Mouse (Mus musculus): ENCODE measurements around the gene Mbtd1. TPM values are rescaled to one million over a fixed set of nuclear protein-coding genes. Genes with fewer than 3 reads are reported as not detected.
A peak's percentile ranks its signal among the peaks of the same experiment; 100 is the strongest.

The Mbtd1 gene
- total RNA-seq, 2 experiments from 2014 or later = 25.4 to 48.3 TPM

DNA sequence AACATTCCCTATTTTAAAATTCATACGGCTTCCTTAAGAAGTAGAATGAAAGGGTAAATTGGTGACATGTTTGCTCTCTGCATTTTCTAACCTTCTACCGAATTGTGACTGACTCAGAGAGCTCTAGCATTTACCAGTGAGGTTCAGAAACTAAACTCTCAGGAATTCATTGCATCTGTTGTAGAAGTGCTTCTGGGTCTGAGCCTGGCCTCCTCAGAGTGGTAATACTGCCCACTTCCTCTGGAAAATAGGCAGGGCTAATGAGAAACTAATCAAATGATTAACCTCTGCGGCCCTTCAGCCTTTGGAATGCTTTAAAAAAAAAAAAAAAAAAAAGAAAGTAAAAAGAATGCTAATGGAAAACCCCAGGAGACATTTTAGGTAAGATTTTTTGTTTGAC lies 59.3 kb downstream of the Mbtd1 start:
- ATAC-seq (ENCODE audit: poor library complexity, severe bottlenecking) = no peak

GRCm38 (mm10) chr11:93948887-93949567 lies 63.4 kb downstream of the Mbtd1 start:
- ATAC-seq (ENCODE audit: poor library complexity, severe bottlenecking) = no peak

GRCm38 (mm10) chr11:93950045-93950444 lies 64.4 kb downstream of the Mbtd1 start:
- ATAC-seq (ENCODE audit: poor library complexity, severe bottlenecking) = no peak

- no peak for ATAC-seq (ENCODE audit: poor library complexity, severe bottlenecking)
These were observed 66.7 kb downstream of the Mbtd1 start for GRCm38 (mm10) chr11:93952376-93952775.

DNA sequence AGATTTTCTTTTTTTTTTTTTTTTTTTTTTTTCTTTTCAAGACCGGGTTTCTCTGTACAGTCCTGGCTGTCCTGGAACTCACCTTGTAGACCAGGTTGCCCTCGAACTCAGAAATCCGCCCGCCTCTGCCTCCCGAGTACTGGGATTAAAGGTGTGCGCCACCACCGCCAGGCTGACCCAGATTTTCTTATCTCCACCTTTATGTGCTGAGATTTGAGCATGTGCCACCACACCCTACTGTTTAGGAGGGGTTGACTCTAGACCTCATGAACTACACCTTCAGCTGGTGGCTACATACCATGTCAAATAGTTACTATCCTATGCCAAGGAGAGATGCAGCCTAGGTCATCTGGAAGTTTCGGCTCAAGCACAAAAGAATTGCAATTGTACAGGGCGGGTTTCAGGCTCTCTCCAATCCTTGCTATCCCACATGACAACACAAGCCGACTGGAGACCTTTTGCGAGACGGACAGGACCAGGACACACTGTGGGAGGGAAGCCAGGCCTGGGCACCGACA lies 69.1 kb downstream of the Mbtd1 start:
- ATAC-seq (ENCODE audit: poor library complexity, severe bottlenecking) = no peak

- ATAC-seq (ENCODE audit: poor library complexity, severe bottlenecking) = peak; percentile 98
These were observed 69.9 kb downstream of the Mbtd1 start for GRCm38 (mm10) chr11:93955256-93956150.

DNA sequence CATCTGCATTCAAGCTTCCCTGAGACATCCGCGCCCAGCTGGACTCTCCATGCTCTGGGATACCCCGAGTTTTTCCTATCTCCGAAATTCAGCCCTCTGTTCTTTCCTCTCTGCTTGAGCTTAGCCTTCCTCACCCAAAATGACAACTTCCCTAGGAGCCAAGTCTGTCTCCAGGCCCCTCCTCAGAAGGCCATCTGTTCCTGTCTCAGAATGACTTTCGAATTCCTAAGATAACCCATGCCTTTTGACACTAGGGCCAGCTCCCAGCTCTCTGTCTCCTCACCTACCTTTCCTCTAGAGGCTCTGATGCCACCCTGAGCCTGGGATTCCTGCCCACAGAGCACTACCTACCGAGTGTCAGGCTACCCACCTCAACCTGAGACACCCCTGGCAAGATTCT lies 70.5 kb downstream of the Mbtd1 start, which contains the start of gene Nme2:
TSS of gene Nme2 (minus strand) at position 101 of the 400 bp plus-strand sequence.
- peak; percentile 34 for ATAC-seq (ENCODE audit: poor library complexity, severe bottlenecking)

GRCm38 (mm10) chr11:93957031-93957555 lies 71.4 kb downstream of the Mbtd1 start:
- no peak for ATAC-seq (ENCODE audit: poor library complexity, severe bottlenecking)

- no peak for ATAC-seq (ENCODE audit: poor library complexity, severe bottlenecking)
These were observed 72.1 kb downstream of the Mbtd1 start for GRCm38 (mm10) chr11:93957746-93958145.

DNA sequence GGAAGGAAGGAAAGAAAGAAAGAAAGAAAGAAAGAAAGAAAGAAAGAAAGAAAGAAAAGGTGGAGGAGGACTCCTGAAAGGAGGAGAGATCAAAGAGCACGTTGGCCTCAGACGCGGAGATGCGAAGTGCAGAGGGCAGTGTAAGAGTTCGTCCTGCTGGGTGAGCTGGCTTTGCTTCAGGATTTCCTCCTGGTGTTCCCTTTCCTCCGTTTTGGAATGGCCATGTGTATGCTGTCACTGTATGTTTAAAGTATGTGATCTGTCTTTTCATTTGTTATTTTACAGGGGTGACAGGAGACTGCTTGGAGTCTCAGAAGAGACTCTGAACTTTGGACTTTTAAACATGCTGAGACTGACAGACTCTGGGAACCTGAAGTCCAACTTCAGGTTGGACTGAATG lies 75.8 kb downstream of the Mbtd1 start:
- no peak for ATAC-seq (ENCODE audit: poor library complexity, severe bottlenecking)

DNA sequence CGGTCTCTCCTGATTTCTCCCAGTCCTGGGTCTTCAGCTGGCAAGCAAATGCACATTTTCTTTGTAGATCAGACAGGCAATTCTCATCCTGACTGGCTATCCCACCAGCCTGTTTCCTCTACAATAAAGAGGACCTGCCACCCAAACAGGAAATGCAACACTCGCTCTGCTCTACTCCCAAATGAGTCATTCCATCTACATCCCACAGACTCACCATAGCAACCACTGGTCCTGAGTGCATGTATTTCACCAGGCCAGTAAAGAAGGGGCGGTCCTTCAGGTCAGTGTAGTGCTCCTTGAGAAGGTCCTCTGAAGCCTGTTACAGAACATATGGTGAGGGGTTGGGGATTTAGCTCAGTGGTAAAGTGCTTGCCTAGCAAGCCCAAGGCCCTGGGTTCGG lies 77.4 kb downstream of the Mbtd1 start:
- peak; percentile 68 for ATAC-seq (ENCODE audit: poor library complexity, severe bottlenecking)

DNA sequence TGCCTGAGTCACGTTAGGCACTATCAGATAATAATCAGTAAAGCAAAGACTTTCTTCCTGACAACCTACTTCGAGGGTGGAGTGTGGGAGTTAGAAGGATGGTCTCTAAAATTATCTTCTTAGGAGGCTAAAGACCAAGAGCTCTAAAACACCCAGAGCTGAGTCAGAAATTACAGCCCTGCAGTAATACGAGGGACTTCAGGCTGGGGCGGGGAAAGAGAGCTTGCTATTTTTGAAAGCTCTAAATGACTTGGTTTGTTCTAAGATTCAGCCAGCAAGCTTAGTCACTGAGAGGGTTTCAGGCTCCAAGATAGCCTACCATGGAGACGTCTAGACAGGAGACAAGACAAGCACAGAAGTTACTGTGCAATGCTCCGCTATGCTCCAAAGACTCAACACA lies 79.7 kb downstream of the Mbtd1 start:
- no peak for ATAC-seq (ENCODE audit: poor library complexity, severe bottlenecking)

GRCm38 (mm10) chr11:93967381-93967780 lies 81.7 kb downstream of the Mbtd1 start:
- no peak for ATAC-seq (ENCODE audit: poor library complexity, severe bottlenecking)

DNA sequence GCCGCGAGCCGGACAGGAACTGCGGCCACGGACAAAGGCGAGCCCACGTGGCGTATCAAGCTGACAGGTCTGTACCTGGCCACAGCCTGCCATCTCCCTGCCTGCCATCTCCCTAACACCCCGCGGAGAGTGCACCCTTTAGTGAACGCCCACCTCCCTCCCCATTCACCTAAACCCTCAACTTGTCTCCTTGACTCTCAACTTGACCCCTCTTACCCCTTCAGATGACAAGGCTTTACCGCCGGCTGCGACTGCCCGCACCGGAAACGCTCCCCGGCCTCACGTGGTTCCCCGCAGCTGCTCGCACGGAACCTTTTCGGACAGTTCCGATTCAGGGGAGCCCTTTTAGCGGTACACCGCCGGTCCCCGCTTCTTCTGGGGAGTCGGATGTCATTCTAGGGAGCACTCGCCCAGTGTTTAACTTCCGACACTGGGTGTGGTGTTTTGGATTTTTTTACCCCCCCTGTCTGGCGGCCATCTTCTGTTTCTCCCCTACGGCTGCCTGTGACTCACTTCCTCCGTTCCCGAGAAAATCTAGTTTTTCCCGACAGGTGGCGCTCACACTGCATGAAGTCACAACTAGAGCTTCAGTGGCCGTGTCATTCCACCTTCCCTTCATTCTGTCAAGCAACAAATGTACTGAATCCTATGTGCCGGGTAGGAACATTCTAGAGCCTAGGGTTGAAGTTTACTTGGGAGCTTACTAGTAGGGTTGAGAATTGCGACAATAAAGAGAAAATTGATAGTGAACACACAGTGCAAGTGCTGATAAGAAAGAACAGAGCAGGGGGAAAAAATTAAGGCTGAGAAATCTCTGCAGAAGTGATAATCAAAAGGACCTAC lies 82.6 kb downstream of the Mbtd1 start, which contains the start of the genes Gm20390 and Nme1:
TSS of gene Gm20390 (minus strand) at position 289 of the 843 bp plus-strand sequence.
TSS of gene Nme1 (minus strand) at position 517 of the 843 bp plus-strand sequence.
- peak; percentile 94 for ATAC-seq (ENCODE audit: poor library complexity, severe bottlenecking)

- ATAC-seq (ENCODE audit: poor library complexity, severe bottlenecking) = no peak
These were observed 83.1 kb downstream of the Mbtd1 start for GRCm38 (mm10) chr11:93968848-93969128.

- ATAC-seq (ENCODE audit: poor library complexity, severe bottlenecking) = no peak
These were observed 83.5 kb downstream of the Mbtd1 start for GRCm38 (mm10) chr11:93969171-93969570.

- no peak for ATAC-seq (ENCODE audit: poor library complexity, severe bottlenecking)
These were observed 84.1 kb downstream of the Mbtd1 start for GRCm38 (mm10) chr11:93969799-93970198.

- no peak for ATAC-seq (ENCODE audit: poor library complexity, severe bottlenecking)
These were observed 87.3 kb downstream of the Mbtd1 start for GRCm38 (mm10) chr11:93972951-93973350.

DNA sequence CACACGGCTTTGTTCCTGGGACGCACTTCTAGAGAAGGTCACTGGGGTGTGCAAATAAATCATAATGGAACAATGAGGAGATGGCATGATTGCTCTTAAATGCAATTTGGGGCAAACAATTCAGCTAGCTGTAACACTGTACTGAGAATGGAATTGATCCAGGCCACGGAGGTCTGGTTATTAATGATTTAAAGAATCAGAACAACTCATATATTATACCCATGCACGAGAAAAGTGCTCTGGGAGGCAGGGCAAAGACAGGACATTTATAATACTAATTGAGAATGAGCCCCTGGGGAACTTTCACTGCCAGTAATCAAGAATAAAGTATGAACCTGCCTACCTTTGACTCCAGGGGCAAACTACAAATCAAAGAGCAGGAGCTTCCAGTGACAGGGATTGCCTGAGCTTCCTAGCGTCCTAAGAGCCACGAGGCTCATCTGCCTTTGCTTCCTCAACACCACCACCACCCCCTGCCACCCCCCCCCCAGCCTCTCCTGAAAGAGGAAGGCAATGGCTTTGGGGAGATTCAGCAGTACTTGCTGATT lies 93.9 kb downstream of the Mbtd1 start:
- ATAC-seq (ENCODE audit: poor library complexity, severe bottlenecking) = no peak

DNA sequence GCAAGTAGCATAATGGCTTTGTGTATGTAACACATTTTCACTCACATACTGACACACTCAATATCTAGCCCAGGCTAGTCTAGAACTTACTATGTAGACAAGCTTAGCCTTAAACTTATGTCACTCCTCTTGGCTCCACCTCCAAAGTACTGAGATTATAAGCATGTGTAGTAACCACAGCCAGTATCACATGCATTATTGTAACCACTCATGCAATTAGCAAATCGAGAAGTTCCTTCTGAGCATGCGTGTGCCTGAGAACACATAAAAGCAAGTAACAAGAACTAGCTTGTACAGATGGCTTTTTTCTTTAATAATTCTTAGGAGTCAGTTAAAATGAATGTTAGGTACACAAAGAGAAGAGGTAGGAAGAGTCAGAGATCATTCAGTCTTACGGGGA lies 99.0 kb downstream of the Mbtd1 start:
- peak; percentile 20; the same call in 1 of the 2 replicates for ATAC-seq (ENCODE audit: poor library complexity, severe bottlenecking)
